Mouse (Mus musculus) gastrocnemius, postnatal 25 days (tissue): ENCODE results near the gene Pnrc2. TPM values are rescaled to one million over a fixed set of nuclear protein-coding genes. Genes with fewer than 3 reads are reported as not detected.
A peak's percentile ranks its signal among the peaks of the same experiment; 100 is the strongest.

ENCODE experiments used
- DNase-seq: peaks from one replicate; pipeline ENCODE4 v3.0.0; 2022
- total RNA-seq, 2 experiments: library from RNA; stranded (reverse); gene quantifications; 1 replicate in 1 of 2; 2 replicates in 1 of 2; pipeline ENCODE4 v1.2.3; 2021

Gene Pnrc2
- total RNA-seq, 2 experiments from 2014 or later: 25.7 to 36.4 TPM

DNA sequence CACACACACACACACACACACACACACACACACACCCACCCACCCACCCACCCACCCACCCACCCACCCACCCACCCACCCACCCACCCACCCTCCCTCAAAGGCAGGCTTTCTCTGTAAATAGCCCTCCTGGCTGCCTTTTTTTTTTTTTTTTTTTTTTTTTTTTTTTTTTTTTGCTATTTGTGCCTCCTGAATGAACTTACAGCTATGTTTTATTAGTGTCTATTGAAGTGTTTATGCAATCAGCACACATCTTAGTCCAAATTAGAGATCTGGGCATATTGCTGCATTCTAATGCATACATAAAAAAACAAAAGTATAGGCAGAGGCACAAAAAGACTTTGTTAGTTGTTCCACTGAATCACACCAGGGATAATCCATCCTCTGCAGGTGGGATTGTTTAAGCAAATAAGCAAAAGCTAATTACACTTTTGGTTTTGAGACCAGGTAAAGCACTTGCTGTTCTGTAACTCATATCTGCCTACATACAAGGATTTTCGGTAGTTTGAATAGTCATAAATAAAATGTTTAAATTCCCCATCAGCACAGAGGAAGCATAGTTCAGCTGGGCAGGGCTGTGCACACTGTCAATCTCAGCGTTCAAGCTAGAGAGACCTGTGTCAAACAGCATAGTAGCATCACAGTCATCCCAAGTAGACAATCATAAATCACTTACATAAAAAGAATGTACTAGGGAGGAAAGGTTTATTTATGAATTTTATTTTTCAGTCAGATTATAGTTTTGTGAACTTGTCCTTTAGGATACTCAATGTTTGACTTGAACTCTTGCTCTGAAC is 3.2 kb downstream of the Pnrc2 start:
- no peak for DNase-seq

- no peak for DNase-seq
Observed at GRCm38 (mm10) chr4:135868996-135869395, 4.7 kb downstream of the Pnrc2 start.

DNA sequence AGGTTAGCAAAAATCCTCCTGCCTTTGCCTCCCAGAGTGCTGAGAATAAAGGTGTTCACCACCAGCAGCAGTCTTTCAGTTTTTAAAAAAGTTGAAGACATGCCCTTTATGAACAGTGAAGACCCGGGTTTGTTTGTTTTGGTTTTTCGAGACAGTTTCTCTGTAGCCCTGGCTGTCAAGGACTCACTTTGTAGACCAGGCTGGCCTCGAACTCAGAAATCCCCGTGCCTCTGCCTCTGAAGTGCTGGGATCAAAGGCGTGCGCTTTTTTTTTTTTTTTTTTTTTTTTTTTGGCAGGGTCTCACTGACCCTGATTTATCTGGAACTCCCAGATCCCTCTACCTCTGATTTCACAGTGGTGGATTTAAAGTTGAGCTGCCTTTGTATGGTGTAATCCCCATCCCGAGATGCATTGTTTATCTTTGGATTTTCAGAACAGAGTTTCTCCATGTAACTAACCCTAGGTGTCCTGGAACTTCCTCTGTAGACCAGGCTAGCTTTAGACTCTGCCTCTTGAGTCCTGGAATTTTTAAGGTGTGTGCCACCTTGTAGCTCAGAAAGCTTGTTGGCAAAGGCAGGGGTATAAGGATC is 16.0 kb downstream of the Pnrc2 start:
- DNase-seq: no peak

DNA sequence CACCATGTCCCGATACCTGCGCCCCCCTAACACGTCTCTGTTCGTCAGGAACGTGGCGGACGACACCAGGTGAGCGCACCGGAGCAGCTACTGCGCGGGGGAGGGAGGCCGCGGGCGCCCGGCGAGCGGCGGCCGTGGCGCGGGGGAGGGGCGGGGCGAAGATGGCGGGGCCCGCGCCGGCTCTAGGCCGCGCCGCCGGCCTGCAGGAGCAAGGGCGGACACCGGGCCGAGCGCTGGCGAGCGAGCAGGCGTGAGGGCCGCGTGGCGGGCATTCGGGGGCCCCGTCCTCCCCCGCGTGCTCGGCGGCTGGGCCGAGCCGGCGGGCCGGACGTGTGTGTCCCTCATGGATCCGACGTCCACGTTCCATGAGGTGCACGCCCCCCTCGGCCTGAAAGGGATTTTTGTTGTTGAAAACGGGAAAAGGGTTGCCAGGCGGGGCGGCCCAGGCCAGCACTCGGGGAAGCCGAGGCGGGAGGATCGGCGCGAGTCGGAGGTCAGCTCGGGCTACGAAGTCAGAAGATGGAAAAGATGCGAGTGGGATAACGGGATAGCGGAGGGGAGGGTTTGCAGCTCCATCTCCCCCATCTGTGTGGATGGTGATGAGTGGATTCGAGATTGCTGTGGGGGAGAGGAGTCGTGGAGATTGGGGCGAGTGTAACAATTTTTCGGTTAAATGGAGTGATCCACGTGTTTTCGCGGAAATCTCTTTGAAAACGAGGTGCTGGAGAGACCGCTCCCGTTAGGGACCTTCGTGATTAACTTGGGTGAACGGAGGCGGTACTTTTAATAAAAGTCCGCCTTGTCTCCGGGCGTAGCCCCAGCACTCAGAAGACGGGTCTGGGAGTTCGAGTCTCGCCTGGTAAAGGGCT is 17.2 kb downstream of the Pnrc2 start:
- DNase-seq: peak; percentile 64

- peak; percentile 98 for DNase-seq
Observed at GRCm38 (mm10) chr4:135855536-135856222, 18.0 kb downstream of the Pnrc2 start, which contains the start of gene Srsf10. TSS of gene Srsf10 (plus strand) at chr4:135855747.

DNA sequence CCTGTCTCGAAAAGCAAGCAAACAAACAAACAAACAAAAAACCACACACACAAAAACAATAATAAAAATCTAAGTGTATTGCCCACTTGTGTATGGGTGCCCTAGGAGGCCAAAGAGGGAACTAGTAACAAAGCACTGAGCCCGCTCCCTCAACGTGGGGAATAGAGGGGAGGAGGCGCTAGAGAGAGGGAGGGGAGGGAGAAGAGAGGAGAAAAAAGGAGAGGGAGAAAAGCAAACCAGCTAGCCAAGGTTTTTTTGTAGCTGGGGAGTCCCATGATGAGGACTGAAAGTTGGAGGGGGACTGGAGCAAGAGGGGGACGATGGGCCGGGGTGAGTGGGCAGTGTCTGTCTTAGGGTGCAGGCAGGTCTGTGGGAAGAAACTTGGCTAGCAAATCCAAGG is 18.6 kb downstream of the Pnrc2 start:
- DNase-seq: no peak

- no peak for DNase-seq
Observed at GRCm38 (mm10) chr4:135854630-135855029, 19.0 kb downstream of the Pnrc2 start.

GRCm38 (mm10) chr4:135853987-135854546 is 19.6 kb downstream of the Pnrc2 start:
- no peak for DNase-seq

DNA sequence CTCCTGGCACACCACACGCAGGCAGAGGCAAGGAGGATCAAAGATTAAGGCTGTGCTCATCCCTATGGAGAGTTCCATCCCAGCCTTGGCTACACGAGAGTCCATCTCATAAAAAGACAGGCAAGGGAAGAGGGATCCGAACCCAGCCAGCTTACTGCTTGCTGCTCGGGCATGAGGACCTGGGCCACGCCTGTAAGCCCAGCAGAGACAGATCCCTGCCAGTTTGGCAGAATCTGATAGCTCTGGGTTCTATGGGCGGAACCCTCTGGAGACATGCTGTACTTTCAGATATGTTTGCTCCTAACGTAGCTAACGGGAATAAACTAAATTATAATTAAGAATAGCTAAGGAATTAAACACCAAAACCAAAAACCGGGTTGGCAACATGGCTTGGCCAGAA is 21.7 kb downstream of the Pnrc2 start:
- DNase-seq: no peak

DNA sequence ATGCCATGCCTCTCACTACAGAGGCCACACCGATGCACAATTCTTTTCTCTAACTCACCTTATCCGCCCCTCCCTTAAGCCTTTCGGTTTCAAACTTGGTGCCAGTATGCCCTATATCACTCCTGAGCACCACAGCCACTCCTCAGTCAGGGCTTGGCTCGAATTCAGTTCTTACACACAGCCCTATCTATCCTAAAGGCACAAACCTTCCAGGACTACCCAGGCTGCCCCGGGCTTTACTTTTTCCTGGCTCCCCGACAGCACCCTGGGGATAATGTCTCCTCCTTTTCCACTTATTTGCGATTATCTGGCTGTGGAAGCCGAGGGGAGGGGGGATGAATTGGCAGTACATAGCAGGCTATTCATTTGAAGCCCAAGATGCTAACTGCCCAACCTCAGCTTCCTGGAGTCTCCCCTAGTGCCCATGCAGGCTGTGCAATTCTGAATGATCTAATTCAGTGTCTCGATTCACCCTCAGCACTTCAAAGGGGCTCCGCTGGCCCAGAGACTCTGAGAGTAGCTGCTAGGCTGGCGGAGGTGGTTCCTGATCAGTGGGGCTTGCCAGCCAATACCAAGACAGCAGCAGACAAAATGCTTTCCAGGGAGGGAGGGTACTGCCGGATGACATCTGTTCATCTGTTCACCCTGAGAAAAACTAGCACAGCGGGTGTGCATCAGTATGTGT is 23.1 kb downstream of the Pnrc2 start:
- no peak for DNase-seq

DNA sequence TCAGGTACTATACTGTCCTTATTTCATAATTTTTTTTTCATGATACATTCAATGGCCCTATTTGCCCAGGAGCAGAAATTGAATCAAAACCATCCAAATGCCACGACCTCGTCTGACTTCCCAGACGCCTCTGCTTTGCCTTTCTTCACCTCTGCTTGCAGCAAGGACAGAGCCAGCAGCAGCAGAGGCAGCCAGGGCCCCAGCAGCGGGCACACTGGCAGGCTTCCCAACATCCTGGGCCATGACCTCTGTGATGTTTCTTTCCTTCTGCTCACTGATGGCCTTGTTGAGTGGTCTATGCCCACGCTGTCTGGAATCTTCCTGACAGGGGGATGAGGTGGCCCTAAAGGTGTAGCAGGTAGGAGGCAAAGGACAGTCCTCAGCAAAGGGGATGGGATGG is 26.1 kb downstream of the Pnrc2 start:
- DNase-seq: peak; percentile 42

DNA sequence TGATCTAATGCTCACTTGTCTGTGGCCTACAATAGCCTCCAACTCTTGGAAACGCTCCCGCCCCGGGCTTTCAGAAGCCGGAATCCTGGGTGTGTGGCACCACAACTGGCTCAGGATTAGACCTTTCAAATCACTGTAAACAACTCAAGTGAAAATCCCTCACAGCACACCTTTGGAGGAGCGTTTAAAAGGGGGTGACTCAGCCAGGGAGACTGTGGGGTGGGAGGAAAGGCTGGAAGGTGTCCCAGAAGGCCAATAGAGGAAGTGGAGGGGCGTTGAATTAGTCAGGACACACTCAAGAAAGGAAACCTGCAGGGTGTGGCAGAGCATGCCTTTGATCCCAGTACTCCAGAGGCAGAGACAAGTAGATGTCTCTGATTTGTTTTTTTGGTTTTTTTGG is 29.2 kb downstream of the Pnrc2 start:
- DNase-seq: no peak

DNA sequence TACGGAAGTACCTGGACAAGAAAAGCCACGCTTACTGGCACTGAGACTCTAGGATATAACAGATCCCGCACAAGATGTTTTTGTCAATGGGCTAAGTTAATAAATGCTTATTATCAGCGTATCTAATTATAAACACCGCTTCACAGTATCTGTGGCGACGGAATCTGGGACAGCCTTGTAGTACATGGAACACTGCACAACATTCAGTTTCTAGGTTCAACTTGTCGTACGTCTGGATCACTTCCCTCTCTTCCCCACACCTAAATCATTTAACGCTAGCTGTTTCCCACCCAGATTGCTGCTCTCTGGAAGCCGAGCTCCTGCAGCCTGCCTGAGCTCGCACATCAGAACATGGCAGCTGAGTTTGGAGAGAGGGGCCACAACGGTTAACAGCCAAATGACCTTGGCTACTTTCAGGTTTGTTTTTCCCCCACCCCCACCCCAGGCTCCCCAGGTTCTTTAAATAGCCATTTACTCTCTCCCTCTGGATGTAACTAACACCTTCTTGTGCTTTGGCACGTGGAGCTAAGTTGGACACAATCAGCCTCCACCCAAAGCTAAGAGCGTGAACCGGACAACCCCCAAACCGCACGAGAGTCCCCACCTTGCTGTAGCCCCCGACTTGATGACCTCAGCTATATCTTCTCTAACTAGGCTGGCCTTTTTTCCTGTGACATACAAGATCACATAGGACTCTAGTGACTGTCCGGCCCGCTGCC is 34.2 kb downstream of the Pnrc2 start:
- peak; percentile 44 for DNase-seq

DNA sequence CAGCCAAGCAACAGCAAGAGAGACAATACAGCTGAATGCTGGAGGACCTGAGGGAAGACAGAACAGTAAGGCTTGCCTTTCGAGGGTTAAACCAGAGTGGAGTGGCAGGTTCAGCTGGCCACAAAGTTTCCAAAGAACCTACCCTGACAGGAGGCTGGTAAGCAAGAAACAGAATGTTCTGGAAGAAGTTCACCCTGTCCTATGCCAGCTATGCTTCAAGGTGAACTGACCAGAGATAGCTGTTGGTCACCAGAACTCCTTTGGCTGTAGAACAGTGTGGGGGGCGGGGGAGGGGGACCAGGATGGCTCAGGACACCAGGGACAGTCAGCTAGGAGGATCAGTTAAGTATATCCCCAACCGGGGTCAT is 34.7 kb downstream of the Pnrc2 start:
- peak; percentile 69 for DNase-seq

- no peak for DNase-seq
Observed at GRCm38 (mm10) chr4:135834124-135834717, 39.4 kb downstream of the Pnrc2 start.

- no peak for DNase-seq
Observed at GRCm38 (mm10) chr4:135833301-135834123, 40.1 kb downstream of the Pnrc2 start.

GRCm38 (mm10) chr4:135832070-135832469 is 41.6 kb downstream of the Pnrc2 start:
- DNase-seq: peak; percentile 76

- peak; percentile 75 for DNase-seq
Observed at GRCm38 (mm10) chr4:135828491-135828890, 45.2 kb downstream of the Pnrc2 start.

DNA sequence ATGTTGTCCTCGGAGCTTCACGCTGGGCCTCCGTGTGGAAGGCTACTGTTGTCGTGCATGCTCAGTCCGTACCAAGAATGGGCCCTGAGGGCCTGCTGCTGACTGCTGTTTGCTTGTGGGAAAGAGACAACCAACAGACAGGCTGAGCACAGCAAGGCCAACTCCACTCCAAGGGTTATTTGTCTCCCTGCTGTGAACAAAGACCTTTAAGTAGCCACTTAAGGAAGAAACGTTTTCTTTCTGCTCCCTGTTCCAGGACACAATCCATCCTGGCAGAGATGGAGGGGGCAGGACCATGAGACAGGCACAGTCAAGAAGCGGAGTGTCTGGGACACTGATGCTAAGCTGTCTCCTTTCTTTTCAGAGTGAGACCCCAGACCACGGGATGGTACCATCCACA is 49.4 kb downstream of the Pnrc2 start:
- DNase-seq: no peak
